In the genomic region with DNA sequence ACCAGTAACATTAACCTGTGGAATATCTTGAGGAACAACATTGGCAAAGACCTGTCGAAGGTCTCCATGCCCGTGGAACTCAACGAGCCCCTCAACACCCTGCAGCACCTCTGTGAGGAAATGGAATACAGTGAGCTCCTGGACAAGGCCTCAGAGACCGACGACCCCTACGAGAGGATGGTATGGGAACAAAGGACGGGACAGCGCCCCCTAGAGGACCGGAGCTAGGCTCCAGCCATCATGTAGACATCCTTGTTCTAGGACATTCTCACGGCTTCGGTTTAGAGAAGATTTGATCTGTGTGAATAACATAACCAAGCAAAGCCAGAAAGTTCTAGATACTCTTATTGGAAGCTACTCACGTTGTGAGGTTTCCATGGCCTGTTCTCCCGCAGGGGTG, we compare ENCODE assay signal across 15 mouse cellular contexts.
DNase-seq lines count a peak whose midpoint lies in the region; ATAC-seq and TF ChIP-seq lines count a peak whose summit lies in the region.
"Had no signal": no experiment of that assay in that cellular context is flagged by ENCODE, and none has a peak within 500 bp of the region (broad histone marks: within the 10 kb centered on the region; RNA-seq: fewer than 3 reads in every experiment).

No protein-coding gene starts in this region.

- 92% methylated on average over 13 of the region's 13 CpGs for WGBS in lung, adult 2 months
- WGBS in small intestine, adult 2 months: 92% methylated on average over 13 of the region's 13 CpGs

- H3K36me3 ChIP-seq in small intestine, adult 2 months (ENCODE audit: control insufficient read depth, insufficient read depth, low read length): peaks cover 17% of the 10 kb centered on the region
- H3K36me3 ChIP-seq: heart, embryonic 15.5 days; stomach, embryonic 15.5 days had no signal

- intact Hi-C loops in gastrocnemius, adult 2 months (cut with DNase I): loop anchor here (10.0 kb wide), 1 partner anchor 220 kb away; a partner anchor contains a TSS

- no peak overlapping the region for H3K4me3 ChIP-seq in gastrocnemius, adult 2 months
- H3K4me3 ChIP-seq in lung, adult 2 months (replicated peaks; ENCODE audit: extremely low read depth, low read depth, low read length): no peak overlapping the region
- no peak overlapping the region for H3K4me3 ChIP-seq in small intestine, adult 2 months (ENCODE audit: low read depth, low read length)
- H3K4me3 ChIP-seq: embryonic facial prominence, embryonic 10.5 days; heart, embryonic 15.5 days; hindbrain, embryonic 13.5 days; midbrain, embryonic 13.5 days; stomach, embryonic 15.5 days had no signal

- no peaks in the 10 kb centered on the region for H3K27me3 ChIP-seq in small intestine, adult 2 months (ENCODE audit: control insufficient read depth, insufficient read depth, low read length)
- H3K27me3 ChIP-seq: heart, embryonic 15.5 days; hindbrain, embryonic 13.5 days; midbrain, embryonic 13.5 days; stomach, embryonic 15.5 days had no signal

- no peak overlapping the region for H3K27ac ChIP-seq in gastrocnemius, adult 2 months
- no peak overlapping the region for H3K27ac ChIP-seq in small intestine, adult 2 months (ENCODE audit: insufficient read depth, low read depth, low read length)
- H3K27ac ChIP-seq: embryonic facial prominence, embryonic 10.5 days; heart, embryonic 15.5 days; hindbrain, embryonic 13.5 days; macrophage; midbrain, embryonic 13.5 days; stomach, embryonic 15.5 days had no signal

- ATAC-seq in frontal cortex, adult (ENCODE audit: low TSS enrichment): no peak
- ATAC-seq: midbrain, embryonic 13.5 days had no signal

- peak; percentile 31 for DNase-seq in adrenal gland, postnatal 14 days
- DNase-seq in adrenal gland, adult 2 months: no peak
- DNase-seq in gastrocnemius, adult 2 months: peak; percentile 21
- DNase-seq in gastrocnemius, adult 18-20 months (ENCODE audit: low spot score): no peak
- DNase-seq in lung, adult 2 months: no peak
- no peak for DNase-seq in lung, postnatal 36 days
- DNase-seq: kidney, adult 18-20 months had no signal

- no peak for TF ChIP-seq POLR2A in lung, adult 2 months (IDR thresholded peaks at IDR 0.05; ENCODE audit: borderline replicate concordance, extremely low read depth, low read depth, low read length)
- no peak for TF ChIP-seq POLR2A in small intestine, adult 2 months (IDR thresholded peaks at IDR 0.05; ENCODE audit: low read depth, low read length)

- H3K4me1 ChIP-seq in lung, adult 2 months (ENCODE audit: control insufficient read depth, insufficient read depth, low read length): no peaks in the 10 kb centered on the region; the same call in 1 of the 2 replicates
- no peaks in the 10 kb centered on the region for H3K4me1 ChIP-seq in small intestine, adult 2 months (ENCODE audit: control insufficient read depth, insufficient read depth, insufficient read length, low read length)
- H3K4me1 ChIP-seq: embryonic facial prominence, embryonic 10.5 days; heart, embryonic 15.5 days; hindbrain, embryonic 13.5 days; midbrain, embryonic 13.5 days; stomach, embryonic 15.5 days had no signal

- TF ChIP-seq CTCF in gastrocnemius, adult 2 months (IDR thresholded peaks at IDR 0.05): peak; percentile 41
- TF ChIP-seq CTCF in lung, adult 2 months (IDR thresholded peaks at IDR 0.05; ENCODE audit: insufficient read depth, low read length): peak; percentile 27; the same call in 1 of the 2 replicates
- peak; percentile 43; the same call in 1 of the 2 replicates for TF ChIP-seq CTCF in small intestine, adult 2 months (IDR thresholded peaks at IDR 0.05; ENCODE audit: extremely low read depth, insufficient read length, insufficient replicate concordance, low read depth, low read length)

Comparison
In these comparisons a context has a peak if more than half of its experiments do, and no peak if none do; other contexts are left out.
1. DNase-seq: peak in adrenal gland, postnatal 14 days (single experiment) and gastrocnemius, adult 2 months (single experiment); none in adrenal gland, adult 2 months (single experiment), gastrocnemius, adult 18-20 months (single experiment), lung, adult 2 months (single experiment) and lung, postnatal 36 days (single experiment).
2. Peak in every context shown above with its lines, with median percentiles within 50 percentile points of each other: CTCF ChIP-seq.